Mouse (Mus musculus) lung, embryonic 15.5 days (tissue): ENCODE data around the gene Plekhg5. TPM values are rescaled to one million over a fixed set of nuclear protein-coding genes. Genes with fewer than 3 reads are reported as not detected.
A peak's percentile ranks its signal among the peaks of the same experiment; 100 is the strongest.

Experiments
- ATAC-seq: fragments of 200-750 bp; cut with Nextera tagmentation; 2 replicates; pipeline ENCODE4 v1.8.0; 2017; ENCODE audit warnings: moderate number of reproducible peaks, borderline replicate concordance; ENCODE audit not compliant: low FRiP score, low TSS enrichment; ENCODE audit errors: extremely low read depth
- H3K27ac ChIP-seq: fragments of 300-500 bp; sonication (generic); 2 replicates; pipeline ENCODE4 v1.5.1; 2015; ENCODE audit warnings: moderate library complexity, mild to moderate bottlenecking, inconsistent platforms
- H3K27me3 ChIP-seq: fragments of 300-500 bp; sonication (generic); 2 replicates; pipeline ENCODE4 v1.6.1; 2015; ENCODE audit warnings: inconsistent platforms
- H3K36me3 ChIP-seq: fragments of 300-500 bp; sonication (generic); 2 replicates; pipeline ENCODE4 v1.6.1; 2015; ENCODE audit warnings: inconsistent platforms
- H3K4me1 ChIP-seq: fragments of 300-500 bp; sonication (generic); 2 replicates; pipeline ENCODE4 v1.6.1; 2015; ENCODE audit warnings: inconsistent platforms
- H3K4me2 ChIP-seq: fragments of 300-500 bp; sonication (generic); 2 replicates; pipeline ENCODE4 v1.6.1; 2015; ENCODE audit warnings: inconsistent platforms, mild to moderate bottlenecking, moderate library complexity
- H3K4me3 ChIP-seq: fragments of 300-500 bp; sonication (generic); 2 replicates; pipeline ENCODE4 v1.5.1; 2015; ENCODE audit warnings: mild to moderate bottlenecking, inconsistent platforms
- H3K9ac ChIP-seq: fragments of 300-500 bp; sonication (generic); 2 replicates; pipeline ENCODE4 v1.6.1; 2015; ENCODE audit warnings: inconsistent platforms
- H3K9me3 ChIP-seq: fragments of 300-500 bp; sonication (generic); 2 replicates; pipeline ENCODE4 v1.6.1; 2016; ENCODE audit warnings: inconsistent platforms
- WGBS: fragments of 180-500 bp; shearing (Covaris S2); methylation state at CpG from one replicate; pipeline ENCODE4 v1.1.7; 2015; 5-methylcytosine and 5-hydroxymethylcytosine counted together
- polyA plus RNA-seq: library from polyadenylated mRNA; unstranded; fragments of >200 nt; fragmentation: Nextera tagmentation; extraction: Ambion mirVana; gene quantifications from 2 replicates; pipeline ENCODE4 v1.2.1, GENCODE M21; 2015

The Plekhg5 gene
- polyA plus RNA-seq, 1 experiment from 2014 or later = 22.3 TPM

DNA sequence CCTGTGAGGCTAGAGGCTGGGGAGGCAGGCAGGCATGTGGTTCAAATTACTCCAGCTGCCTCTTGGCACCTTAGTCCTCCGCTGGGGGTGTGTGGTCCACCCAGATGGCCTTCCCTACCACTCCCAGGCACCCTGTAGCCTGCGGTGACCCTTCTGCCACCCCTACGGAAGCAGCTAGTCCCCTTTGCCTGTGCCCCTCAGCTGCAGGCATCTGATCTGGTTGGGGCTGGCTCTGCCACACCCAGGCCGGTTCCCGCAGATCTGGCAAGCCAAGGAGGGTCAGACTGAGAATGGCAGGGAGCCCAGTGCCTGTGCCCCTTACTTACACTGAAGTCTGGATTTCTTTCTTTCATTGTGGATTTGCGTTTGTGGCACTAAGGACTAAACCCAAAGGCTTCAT, 1.4 kb downstream of the Plekhg5 start:
- Histone ChIP-seq H3K27me3 (no peaks in the 10 kb centered on the region), H3K4me3 (no peak overlapping the region), H3K4me2 (no peak overlapping the region), H3K27ac (no peak overlapping the region), H3K9me3 (no peaks in the 10 kb centered on the region), H3K4me1 (peaks cover 24% of the 10 kb centered on the region), H3K36me3 (no peaks in the 10 kb centered on the region), H3K9ac (no peak overlapping the region)
- ATAC-seq = no peak
- WGBS = 78% methylated on average over 6 of the region's 6 CpGs

- 81% methylated on average over 9 of the region's 9 CpGs for WGBS
- no peaks in the 10 kb centered on the region for H3K9me3 ChIP-seq
- peaks cover 24% of the 10 kb centered on the region for H3K4me1 ChIP-seq
- no peak overlapping the region for H3K27ac ChIP-seq
- H3K27me3 ChIP-seq = no peaks in the 10 kb centered on the region
- no peak overlapping the region for H3K4me3 ChIP-seq
- H3K36me3 ChIP-seq = no peaks in the 10 kb centered on the region
- no peak for ATAC-seq
- H3K4me2 ChIP-seq = no peak overlapping the region
- H3K9ac ChIP-seq = no peak overlapping the region
Measured at GRCm38 (mm10) chr4:152074548-152074947, 2.2 kb downstream of the Plekhg5 start.

GRCm38 (mm10) chr4:152077191-152077590, 4.9 kb downstream of the Plekhg5 start:
- no peak overlapping the region for H3K27ac ChIP-seq
- peaks cover 15% of the 10 kb centered on the region for H3K4me1 ChIP-seq
- H3K9me3 ChIP-seq = no peaks in the 10 kb centered on the region
- H3K9ac ChIP-seq = no peak overlapping the region
- no peak overlapping the region for H3K4me2 ChIP-seq
- WGBS = 87% methylated on average over 9 of the region's 9 CpGs
- ATAC-seq = no peak
- H3K36me3 ChIP-seq = no peaks in the 10 kb centered on the region
- no peaks in the 10 kb centered on the region for H3K27me3 ChIP-seq
- H3K4me3 ChIP-seq = no peak overlapping the region

- H3K27ac ChIP-seq = no peak overlapping the region
- no peaks in the 10 kb centered on the region for H3K9me3 ChIP-seq
- ATAC-seq = no peak
- H3K4me1 ChIP-seq = peaks cover 8% of the 10 kb centered on the region; the same call in 1 of the 2 replicates
- no peaks in the 10 kb centered on the region for H3K27me3 ChIP-seq
- H3K4me3 ChIP-seq = no peak overlapping the region
- H3K36me3 ChIP-seq = no peaks in the 10 kb centered on the region
- no peak overlapping the region for H3K4me2 ChIP-seq
- no peak overlapping the region for H3K9ac ChIP-seq
- 83% methylated on average over 10 of the region's 10 CpGs for WGBS
Measured at GRCm38 (mm10) chr4:152078105-152078530, 5.8 kb downstream of the Plekhg5 start.

DNA sequence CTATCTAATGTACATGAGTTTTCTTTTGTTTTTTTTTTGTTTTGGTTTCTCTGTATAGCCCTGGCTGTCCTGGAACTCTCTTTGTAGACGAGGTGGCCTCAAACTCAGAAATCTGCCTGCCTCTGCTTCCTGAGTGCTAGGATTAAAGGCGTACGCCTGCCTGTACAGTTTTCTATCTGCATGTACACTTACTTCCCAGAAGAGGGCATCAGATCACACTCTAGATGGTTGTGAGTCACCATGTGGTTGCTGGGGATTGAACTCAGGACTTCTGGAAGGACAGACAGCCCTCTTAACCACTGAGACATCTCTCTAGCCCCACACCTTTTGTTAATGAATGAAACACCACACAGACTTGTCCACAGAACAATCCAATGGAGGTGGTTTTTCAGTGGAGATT, 7.0 kb downstream of the Plekhg5 start:
- ATAC-seq = no peak
- Histone ChIP-seq H3K27me3 (no peaks in the 10 kb centered on the region), H3K36me3 (no peaks in the 10 kb centered on the region), H3K9ac (no peak overlapping the region), H3K4me1 (no peaks in the 10 kb centered on the region), H3K9me3 (no peaks in the 10 kb centered on the region), H3K4me2 (no peak overlapping the region), H3K4me3 (no peak overlapping the region), H3K27ac (no peak overlapping the region)
- 92% methylated on average over 3 of the region's 3 CpGs for WGBS

DNA sequence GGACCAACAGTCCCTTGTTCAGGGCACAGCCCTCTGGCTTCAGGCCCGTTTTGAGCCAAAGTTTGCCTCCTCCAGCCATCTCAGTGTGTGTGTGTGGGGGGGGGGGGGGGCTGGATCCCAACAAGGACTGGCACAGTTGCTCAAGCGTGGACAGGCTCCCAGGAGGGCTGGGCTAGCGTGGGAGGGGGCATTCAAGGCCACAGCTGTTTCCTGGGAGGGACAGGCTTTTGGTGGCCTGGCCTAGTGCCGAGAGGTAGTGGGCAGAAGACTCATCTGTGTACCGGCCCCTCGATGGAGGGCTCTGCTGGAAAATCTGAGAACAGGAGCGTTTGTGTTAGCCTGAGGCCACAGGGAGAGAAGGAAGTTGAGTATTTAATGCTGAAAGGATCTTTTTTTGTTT, 7.6 kb downstream of the Plekhg5 start:
- H3K4me3 ChIP-seq = no peak overlapping the region

DNA sequence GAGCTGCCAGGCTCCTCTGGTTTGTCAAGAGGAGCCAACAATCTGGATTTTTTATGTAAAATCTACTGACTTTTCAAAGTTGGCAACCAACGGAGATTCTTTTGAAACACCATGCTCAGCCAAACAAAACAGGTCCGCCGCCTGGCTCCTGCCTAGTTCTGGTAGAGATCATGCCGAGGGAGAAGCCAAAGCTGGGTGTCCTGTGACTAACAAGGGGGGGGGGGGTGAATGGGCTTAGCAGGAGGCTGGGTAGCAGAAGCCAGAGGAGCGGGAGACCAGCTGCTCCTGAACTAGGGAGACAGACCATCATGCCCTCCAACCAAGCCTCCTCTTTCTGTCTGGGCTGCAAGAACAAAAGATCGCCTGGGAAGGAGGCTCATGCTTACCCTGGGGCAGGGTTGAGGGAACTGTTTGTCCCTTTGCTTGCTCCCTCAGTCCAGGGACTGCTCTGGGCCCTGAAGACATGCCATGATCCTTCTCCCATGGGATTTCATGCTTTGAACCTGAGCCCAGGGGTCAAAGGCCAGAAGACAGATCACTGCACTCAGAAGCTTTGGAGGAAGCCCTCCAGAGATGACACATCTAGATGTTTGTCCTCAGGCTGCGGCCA, 11.4 kb downstream of the Plekhg5 start:
- Histone ChIP-seq H3K27ac (no peak overlapping the region), H3K36me3 (no peaks in the 10 kb centered on the region), H3K4me1 (peaks cover 17% of the 10 kb centered on the region), H3K4me2 (no peak overlapping the region), H3K27me3 (no peaks in the 10 kb centered on the region), H3K4me3 (no peak overlapping the region), H3K9me3 (no peaks in the 10 kb centered on the region), H3K9ac (no peak overlapping the region)
- no peak for ATAC-seq
- WGBS = 64% methylated on average over 7 of the region's 7 CpGs

More for the DNA sequence above, 7.6 kb downstream of the Plekhg5 start:
- no peak overlapping the region for H3K27ac ChIP-seq
- no peaks in the 10 kb centered on the region for H3K27me3 ChIP-seq
- ATAC-seq = no peak
- H3K36me3 ChIP-seq = no peaks in the 10 kb centered on the region
- H3K4me1 ChIP-seq = no peaks in the 10 kb centered on the region
- 56% methylated on average over 7 of the region's 7 CpGs for WGBS
- H3K4me2 ChIP-seq = no peak overlapping the region
- no peaks in the 10 kb centered on the region for H3K9me3 ChIP-seq
- no peak overlapping the region for H3K9ac ChIP-seq

GRCm38 (mm10) chr4:152084616-152085015, 12.3 kb downstream of the Plekhg5 start:
- no peak for ATAC-seq
- 0 out of 2 replicates have a peak, but pooled peaks cover 4% of the 10 kb centered on the region for H3K36me3 ChIP-seq
- no peak overlapping the region for H3K9ac ChIP-seq
- no peak overlapping the region for H3K27ac ChIP-seq
- H3K4me2 ChIP-seq = no peak overlapping the region
- peaks cover 19% of the 10 kb centered on the region for H3K4me1 ChIP-seq
- H3K9me3 ChIP-seq = no peaks in the 10 kb centered on the region
- no peak overlapping the region for H3K4me3 ChIP-seq
- no peaks in the 10 kb centered on the region for H3K27me3 ChIP-seq
- WGBS = 85% methylated on average over 7 of the region's 7 CpGs

GRCm38 (mm10) chr4:152086505-152087210, 14.4 kb downstream of the Plekhg5 start:
- Histone ChIP-seq H3K4me1 (peaks cover 19% of the 10 kb centered on the region), H3K4me2 (peak overlapping the region; percentile 93), H3K27ac (peak overlapping the region; percentile 67), H3K4me3 (peak overlapping the region; percentile 86), H3K9ac (peak overlapping the region; percentile 93), H3K36me3 (0 out of 2 replicates have a peak, but pooled peaks cover 4% of the 10 kb centered on the region), H3K9me3 (no peaks in the 10 kb centered on the region), H3K27me3 (no peaks in the 10 kb centered on the region)
- peak; percentile 84 for ATAC-seq
- under 1% methylated on average over 49 of the region's 92 CpGs for WGBS

GRCm38 (mm10) chr4:152087211-152088081, 15.1 kb downstream of the Plekhg5 start:
- H3K4me1 ChIP-seq = peaks cover 19% of the 10 kb centered on the region
- no peaks in the 10 kb centered on the region for H3K9me3 ChIP-seq
- H3K27me3 ChIP-seq = no peaks in the 10 kb centered on the region
- 6% methylated on average over 12 of the region's 12 CpGs for WGBS
- peak overlapping the region; percentile 67 for H3K27ac ChIP-seq
- 0 out of 2 replicates have a peak, but pooled peaks cover 4% of the 10 kb centered on the region for H3K36me3 ChIP-seq
- ATAC-seq = peak; percentile 12; the same call in 1 of the 2 replicates
- peak overlapping the region; percentile 93 for H3K4me2 ChIP-seq
- H3K9ac ChIP-seq = peak overlapping the region; percentile 93
- peak overlapping the region; percentile 86 for H3K4me3 ChIP-seq

DNA sequence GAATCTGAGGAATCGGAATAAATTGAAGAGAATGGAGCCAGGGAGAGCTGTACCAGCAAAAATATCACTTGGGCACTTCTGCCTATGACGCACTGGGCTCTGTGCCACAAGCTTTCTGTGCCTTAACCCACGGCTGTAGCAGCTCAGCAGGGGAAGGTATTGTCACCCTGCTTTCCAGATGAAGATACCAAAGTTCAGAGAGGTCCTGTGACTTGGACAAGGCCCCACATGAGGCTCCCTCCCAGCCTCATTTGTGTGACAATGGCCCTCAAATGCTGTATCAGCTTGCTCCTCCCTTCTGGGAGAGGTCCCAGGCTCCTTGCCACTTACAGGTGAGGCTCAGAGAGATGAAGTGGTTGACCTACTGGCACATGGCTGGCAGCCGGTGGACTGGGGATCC, 15.8 kb downstream of the Plekhg5 start:
- peak overlapping the region; percentile 93 for H3K4me2 ChIP-seq
- no peaks in the 10 kb centered on the region for H3K9me3 ChIP-seq
- H3K36me3 ChIP-seq = 0 out of 2 replicates have a peak, but pooled peaks cover 4% of the 10 kb centered on the region
- H3K4me3 ChIP-seq = peak overlapping the region; percentile 86; the same call in 1 of the 2 replicates
- H3K27me3 ChIP-seq = no peaks in the 10 kb centered on the region
- WGBS = 41% methylated on average over 4 of the region's 4 CpGs
- peaks cover 19% of the 10 kb centered on the region for H3K4me1 ChIP-seq
- no peak overlapping the region for H3K27ac ChIP-seq
- H3K9ac ChIP-seq = peak overlapping the region; percentile 93; the same call in 1 of the 2 replicates
- ATAC-seq = no peak
